Mouse (Mus musculus): ENCODE measurements around the gene Gm28305.

DNA sequence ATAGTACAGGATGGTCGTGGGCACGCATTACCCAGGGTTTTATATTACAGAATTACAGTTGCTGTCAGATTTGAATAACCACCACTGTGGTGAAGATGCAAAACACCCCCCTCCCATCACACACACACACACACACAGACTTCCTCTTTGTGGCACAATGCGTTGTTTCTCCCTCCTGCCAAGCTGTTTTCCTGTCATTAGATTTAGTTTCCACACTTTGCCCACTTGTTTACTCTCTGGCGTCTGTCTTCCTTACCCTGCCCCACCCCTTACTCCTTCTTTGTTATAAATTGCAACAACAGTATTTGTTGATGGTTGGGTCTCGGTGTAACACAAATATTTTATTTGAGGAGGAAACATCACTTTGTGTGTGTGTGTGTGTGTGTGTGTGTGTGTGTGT is 57.8 kb downstream of the Gm28305 start:
- TF ChIP-seq CTCF (conservative IDR thresholded peaks at IDR 0.05; ENCODE audit: insufficient read depth, insufficient read length, low read depth, low read length), result no peak
- no peak for TF ChIP-seq POLR2A (IDR thresholded peaks at IDR 0.05; ENCODE audit: low read depth, low read length)

All from kidney, adult 2 months (tissue).